Mouse (Mus musculus): ENCODE measurements around the gene Ociad1.

The Ociad1 gene

GRCm38 (mm10) chr5:73292502-73293457 lies at the start of gene Ociad1:
TSS of gene Ociad1 (plus strand) at chr5:73292784.
- DNase-seq (ENCODE audit: low spot score), result peak; percentile 76

GRCm38 (mm10) chr5:73244403-73244802 lies 48.2 kb upstream of the Ociad1 start:
- DNase-seq (ENCODE audit: low spot score), result no peak

GRCm38 (mm10) chr5:73246414-73246813 lies 46.2 kb upstream of the Ociad1 start:
- DNase-seq (ENCODE audit: low spot score), result no peak

- no peak for DNase-seq (ENCODE audit: low spot score)
Measured at GRCm38 (mm10) chr5:73248211-73248610, 44.4 kb upstream of the Ociad1 start.

- DNase-seq (ENCODE audit: low spot score), result no peak
Measured at GRCm38 (mm10) chr5:73249341-73249740, 43.2 kb upstream of the Ociad1 start.

- no peak for DNase-seq (ENCODE audit: low spot score)
Measured at GRCm38 (mm10) chr5:73252739-73253138, 39.8 kb upstream of the Ociad1 start.

GRCm38 (mm10) chr5:73254660-73255059 lies 37.9 kb upstream of the Ociad1 start:
- no peak for DNase-seq (ENCODE audit: low spot score)

GRCm38 (mm10) chr5:73255321-73256251 lies 37.0 kb upstream of the Ociad1 start:
- no peak for DNase-seq (ENCODE audit: low spot score)

GRCm38 (mm10) chr5:73256352-73257065 lies 36.1 kb upstream of the Ociad1 start, which contains the start of gene Fryl:
TSS of gene Fryl (minus strand) at chr5:73256619.
- DNase-seq (ENCODE audit: low spot score), result peak; percentile 77

- no peak for DNase-seq (ENCODE audit: low spot score)
Measured at GRCm38 (mm10) chr5:73257096-73257495, 35.5 kb upstream of the Ociad1 start.

- DNase-seq (ENCODE audit: low spot score), result no peak
Measured at GRCm38 (mm10) chr5:73257723-73258122, 34.9 kb upstream of the Ociad1 start.

GRCm38 (mm10) chr5:73264122-73264521 lies 28.5 kb upstream of the Ociad1 start:
- no peak for DNase-seq (ENCODE audit: low spot score)

- DNase-seq (ENCODE audit: low spot score), result no peak
Measured at GRCm38 (mm10) chr5:73265460-73265859, 27.1 kb upstream of the Ociad1 start.

- no peak for DNase-seq (ENCODE audit: low spot score)
Measured at GRCm38 (mm10) chr5:73268636-73269213, 23.9 kb upstream of the Ociad1 start.

GRCm38 (mm10) chr5:73270612-73271011 lies 22.0 kb upstream of the Ociad1 start:
- DNase-seq (ENCODE audit: low spot score), result no peak

GRCm38 (mm10) chr5:73273171-73273570 lies 19.4 kb upstream of the Ociad1 start:
- no peak for DNase-seq (ENCODE audit: low spot score)

- no peak for DNase-seq (ENCODE audit: low spot score)
Measured at GRCm38 (mm10) chr5:73274941-73275340, 17.6 kb upstream of the Ociad1 start.

- DNase-seq (ENCODE audit: low spot score), result no peak
Measured at GRCm38 (mm10) chr5:73279190-73279589, 13.4 kb upstream of the Ociad1 start.

- DNase-seq (ENCODE audit: low spot score), result no peak
Measured at GRCm38 (mm10) chr5:73279732-73280566, 12.6 kb upstream of the Ociad1 start.

- DNase-seq (ENCODE audit: low spot score), result no peak
Measured at GRCm38 (mm10) chr5:73280567-73280850, 12.1 kb upstream of the Ociad1 start.

GRCm38 (mm10) chr5:73284046-73284445 lies 8.5 kb upstream of the Ociad1 start:
- DNase-seq (ENCODE audit: low spot score), result no peak
